Mouse (Mus musculus) macrophage (primary cell): ENCODE results near the gene Sbp. TPM values are rescaled to one million over a fixed set of nuclear protein-coding genes. Genes with fewer than 3 reads are reported as not detected.
"Not testable (repeated sequence)": the region's sequence is repeated elsewhere in the genome, so short reads cannot be mapped to it uniquely, and the experiment has no call there.

Experiments
- H3K27ac ChIP-seq: fragments of 350-480 bp; formaldehyde crosslinking; 2 replicates; pipeline ENCODE4 v1.9.0; 2021
- H3K36me3 ChIP-seq: fragments of 350-480 bp; formaldehyde crosslinking; 2 replicates; pipeline ENCODE4 v1.9.0; 2021; ENCODE audit errors: inconsistent target
- H3K4me3 ChIP-seq: fragments of 350-480 bp; formaldehyde crosslinking; 2 replicates; pipeline ENCODE4 v1.9.0; 2021; ENCODE audit errors: inconsistent target
- H3K79me2 ChIP-seq: fragments of 350-480 bp; formaldehyde crosslinking; 2 replicates; pipeline ENCODE4 v1.9.0; 2021; ENCODE audit errors: inconsistent target
- WGBS: methylation state at CpG from one replicate; pipeline ENCODE4 v1.1.7; 2026; ENCODE audit warnings: inconsistent platforms; ENCODE audit not compliant: missing documents; 5-methylcytosine and 5-hydroxymethylcytosine counted together
- polyA plus RNA-seq: library from polyadenylated mRNA; stranded (reverse); fragments of 250-400 nt; gene quantifications from 3 replicates; pipeline ENCODE4 v1.2.4, GENCODE M21; 2018; ENCODE audit warnings: inconsistent platforms
- total RNA-seq, 78 experiments: library from RNA; depleted of rRNA; stranded (reverse); fragments of 250-400 nt; gene quantifications; 1 replicate in 9 of 78; 2 replicates in 24 of 78; 3 replicates in 43 of 78; 4 replicates in 2 of 78; pipeline ENCODE4 v1.2.4; 2018; ENCODE audit warnings: inconsistent platforms in 56 of 78

The Sbp gene
- total RNA-seq (2018; cell fraction: chromatin; rRNA removed), result not detected
- not detected for total RNA-seq (2018; cell fraction: cytosol; rRNA removed)
- not detected for total RNA-seq (2018; cell fraction: nucleus; rRNA removed)
- not detected in 3 replicates for polyA plus RNA-seq

DNA sequence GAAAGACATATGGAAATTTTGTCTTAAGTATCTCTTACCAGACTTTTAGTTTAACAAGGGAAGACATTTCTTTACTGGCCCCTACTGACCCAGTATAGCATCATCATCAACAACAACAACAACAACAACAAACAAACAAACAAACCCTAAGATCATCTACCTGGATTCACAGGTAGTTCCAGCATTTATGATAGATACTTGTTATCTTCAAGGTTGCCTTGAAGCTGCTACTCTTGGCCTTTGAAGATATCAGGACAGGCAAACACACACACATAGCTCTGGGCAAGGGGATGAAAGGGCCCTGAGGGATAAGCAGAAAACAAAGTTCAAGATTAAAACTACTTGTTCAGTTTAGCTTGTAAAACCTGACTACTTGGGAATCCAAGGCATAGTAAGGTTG, at the start of gene Sbp:
TSS of gene Sbp (plus strand) at position 301 of the 400 bp plus-strand sequence.
- H3K79me2 ChIP-seq, result no peaks in the 10 kb centered on the region
- H3K36me3 ChIP-seq, result no peaks in the 10 kb centered on the region
- no peak within 1 kb of the TSS for H3K4me3 ChIP-seq
- no peak within 1 kb of the TSS for H3K27ac ChIP-seq

DNA sequence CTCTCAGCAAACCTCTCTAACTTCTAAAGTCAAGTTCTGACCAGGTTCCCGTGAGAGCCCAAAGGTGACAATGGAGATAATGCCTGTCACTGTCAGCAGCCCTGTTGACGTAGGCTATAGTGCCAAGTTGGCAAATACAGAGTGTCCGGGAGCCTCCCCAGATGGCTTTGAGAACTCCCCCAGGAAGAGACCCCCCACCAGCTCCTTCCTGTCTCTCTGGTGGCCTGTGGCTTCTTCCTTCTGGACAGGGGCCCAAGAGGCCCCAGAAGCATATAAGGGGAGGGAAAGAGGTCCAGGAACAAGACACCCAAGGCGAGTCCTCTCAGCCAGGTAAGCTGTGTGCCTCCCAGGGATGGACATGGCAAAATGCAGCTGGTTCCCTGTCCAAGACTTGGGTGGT, 24.3 kb upstream of the Sbp start, which contains the start of gene Dcpp3:
TSS of gene Dcpp3 (plus strand) at position 301 of the 400 bp plus-strand sequence.
- not testable (repeated sequence) for H3K79me2 ChIP-seq, H3K36me3 ChIP-seq, H3K4me3 ChIP-seq, H3K27ac ChIP-seq
- 43% methylated on average over 1 of the region's 4 CpGs for WGBS

DNA sequence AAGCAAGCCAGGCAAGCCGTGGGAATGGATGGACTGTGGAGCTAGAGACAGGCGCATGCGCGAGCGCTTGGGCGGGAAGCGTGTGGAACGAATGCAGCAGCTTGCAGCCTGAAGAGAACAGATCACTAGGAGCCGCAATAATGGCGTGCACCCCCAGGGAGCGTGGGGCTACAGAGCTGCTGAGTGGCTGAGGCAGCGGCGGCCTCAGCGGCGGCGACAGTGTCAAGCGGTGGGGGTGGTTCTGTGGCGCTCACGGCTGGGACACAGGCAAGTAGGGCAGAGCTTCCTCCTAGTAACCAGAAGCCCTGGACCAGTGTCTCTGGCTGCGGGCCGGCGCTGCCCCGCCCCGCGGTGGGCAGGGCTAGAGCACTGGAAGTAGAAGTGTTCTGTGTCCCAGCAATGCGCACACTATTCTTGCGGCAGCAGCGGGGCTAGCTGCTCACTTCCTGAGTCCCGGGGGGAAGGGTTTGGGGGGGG, 16.9 kb upstream of the Sbp start:
- Histone ChIP-seq H3K79me2 (no peaks in the 10 kb centered on the region), H3K4me3 (peak overlapping the region; percentile 39), H3K36me3 (no peaks in the 10 kb centered on the region), H3K27ac (0 out of 2 replicates have a peak overlapping the region, but pooled peaks have one; percentile 22)
- 2% methylated on average over 24 of the region's 29 CpGs for WGBS

- Histone ChIP-seq H3K4me3 (peak overlapping the region; percentile 39), H3K79me2 (no peaks in the 10 kb centered on the region), H3K36me3 (no peaks in the 10 kb centered on the region), H3K27ac (peak overlapping the region; percentile 22; the same call in 1 of the 2 replicates)
- 3% methylated on average over 14 of the region's 14 CpGs for whole genome bisulfite sequencing
These were observed 16.4 kb upstream of the Sbp start for GRCm38 (mm10) chr17:23925090-23925493.

DNA sequence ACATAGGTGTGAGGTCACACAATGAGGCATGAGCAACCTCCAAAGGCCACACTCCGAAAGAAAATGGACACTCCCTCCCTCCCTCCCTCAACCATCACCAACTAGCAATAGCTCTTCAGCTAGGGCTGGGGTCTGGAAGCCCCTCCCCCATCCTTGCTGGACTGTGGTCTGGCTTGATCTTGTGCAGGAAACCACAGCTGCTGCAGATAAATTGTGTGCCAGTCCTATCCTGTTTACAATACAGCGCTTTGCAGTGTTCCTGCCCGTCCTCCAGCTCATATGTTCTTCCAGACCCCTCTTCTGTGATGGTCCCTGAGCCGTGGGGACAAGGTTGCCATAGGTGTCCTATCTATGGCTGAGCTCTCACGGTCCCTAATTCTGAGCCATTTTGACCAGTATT, 10.3 kb upstream of the Sbp start:
- H3K79me2 ChIP-seq, result no peaks in the 10 kb centered on the region
- H3K27ac ChIP-seq, result no peak overlapping the region
- H3K36me3 ChIP-seq, result no peaks in the 10 kb centered on the region
- no peak overlapping the region for H3K4me3 ChIP-seq
- 50% methylated on average over 5 of the region's 5 CpGs for WGBS

DNA sequence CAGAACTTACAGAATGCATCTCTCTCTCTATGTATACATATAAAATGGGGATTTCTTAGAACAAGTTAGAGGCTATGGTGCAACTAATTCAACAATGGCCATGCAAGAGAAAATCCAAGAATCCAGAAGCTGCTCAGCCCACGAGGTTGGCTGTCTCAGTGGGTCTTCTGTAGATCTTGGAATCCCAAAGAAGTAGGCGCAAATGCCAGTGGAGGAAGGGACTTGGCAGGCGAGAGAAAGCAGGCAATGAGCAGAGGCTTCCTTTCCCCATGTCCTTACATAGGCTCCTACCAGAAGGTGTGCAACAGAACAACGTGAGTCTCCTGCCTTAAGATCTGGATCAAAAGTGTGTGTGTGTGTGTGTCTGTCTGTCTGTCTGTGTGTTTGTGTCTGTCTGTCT, 6.0 kb downstream of the Sbp start:
- not testable (repeated sequence) for H3K79me2 ChIP-seq, H3K4me3 ChIP-seq, H3K27ac ChIP-seq, H3K36me3 ChIP-seq
- WGBS, result 90% methylated on average over 4 of the region's 4 CpGs

DNA sequence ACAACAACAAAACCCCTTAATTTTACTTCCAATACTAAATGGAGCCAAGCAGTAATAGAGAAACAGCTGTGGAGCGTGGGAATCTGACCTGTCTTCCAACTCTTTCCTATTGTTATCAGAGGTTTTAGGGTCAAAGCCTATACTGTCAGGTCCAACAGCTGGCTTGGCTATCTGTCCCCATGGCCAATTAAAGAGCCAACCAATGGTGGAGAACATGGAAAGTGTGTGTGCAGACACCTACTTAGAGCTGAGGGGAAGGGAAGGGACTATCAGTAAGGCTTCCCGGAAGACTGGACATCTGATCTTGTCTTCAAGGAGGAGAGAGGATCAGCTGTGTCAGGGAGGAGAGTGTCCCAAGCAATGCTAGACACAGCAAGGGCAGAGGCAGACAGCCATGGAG, 7.6 kb downstream of the Sbp start:
- H3K4me3 ChIP-seq, result no peak overlapping the region
- 91% methylated on average over 2 of the region's 2 CpGs for WGBS

DNA sequence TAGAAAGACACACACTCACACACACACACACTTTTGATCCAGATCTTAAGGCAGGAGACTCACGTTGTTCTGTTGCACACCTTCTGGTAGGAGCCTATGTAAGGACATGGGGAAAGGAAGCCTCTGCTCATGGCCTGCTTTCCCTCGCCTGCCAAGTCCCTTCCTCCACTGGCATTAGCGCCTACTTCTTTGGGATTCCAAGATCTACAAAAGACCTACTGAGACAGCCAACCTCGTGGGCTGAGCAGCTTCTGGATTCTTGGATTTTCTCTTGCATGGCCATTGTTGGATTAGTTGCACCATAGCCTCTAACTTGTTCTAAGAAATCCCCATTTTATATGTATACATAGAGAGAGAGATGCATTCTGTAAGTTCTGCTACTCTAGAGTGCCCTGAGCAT, 9.4 kb downstream of the Sbp start:
- 90% methylated on average over 4 of the region's 4 CpGs for WGBS
- H3K79me2 ChIP-seq, H3K27ac ChIP-seq, H3K4me3 ChIP-seq, H3K36me3 ChIP-seq: not testable (repeated sequence)

More for the DNA sequence above, 7.6 kb downstream of the Sbp start:
- Histone ChIP-seq H3K79me2 (no peaks in the 10 kb centered on the region), H3K36me3 (no peaks in the 10 kb centered on the region), H3K27ac (no peak overlapping the region)

- H3K36me3 ChIP-seq, result no peaks in the 10 kb centered on the region
- 83% methylated on average over 5 of the region's 5 CpGs for WGBS
- H3K79me2 ChIP-seq, result no peaks in the 10 kb centered on the region
- no peak within 1 kb of the TSS for H3K27ac ChIP-seq
- no peak within 1 kb of the TSS for H3K4me3 ChIP-seq
These were observed 13.7 kb downstream of the Sbp start, which contains the start of gene Sbpl for GRCm38 (mm10) chr17:23955174-23955573. Sbpl (minus strand) TSS chr17:23955274.

DNA sequence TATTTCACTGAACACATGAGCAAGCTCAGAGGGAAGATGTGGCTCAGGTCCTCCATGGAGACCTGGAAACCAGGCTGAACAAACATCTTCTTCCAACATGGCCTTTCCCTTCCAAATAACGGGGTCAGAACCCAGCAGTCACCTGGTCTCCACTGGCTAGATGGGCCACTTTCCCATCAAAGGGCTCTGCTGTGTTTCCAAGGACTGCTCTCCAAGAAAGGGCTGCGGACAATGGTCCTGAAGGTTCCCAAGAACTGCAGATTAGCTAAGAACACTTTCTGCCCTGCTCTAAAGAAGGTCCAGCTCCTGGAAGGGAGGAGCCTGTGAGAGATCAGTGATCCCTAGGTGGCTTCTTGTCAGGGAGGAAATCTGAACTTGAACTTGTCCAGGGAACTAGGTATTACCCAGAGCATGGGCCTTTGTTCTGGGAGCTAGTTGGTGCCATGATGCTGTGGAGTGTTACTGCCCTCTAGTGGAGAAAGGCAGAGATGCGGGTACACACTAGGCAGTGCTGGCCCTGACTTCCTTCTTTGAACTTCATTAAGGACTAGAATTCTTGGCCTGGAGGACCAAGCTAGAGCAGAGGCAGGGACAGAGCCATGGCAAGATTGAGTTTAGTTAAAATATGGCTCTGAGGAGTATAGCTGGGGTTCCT, 18.7 kb downstream of the Sbp start:
- 44% methylated on average over 3 of the region's 3 CpGs for WGBS
- Histone ChIP-seq H3K4me3 (no peak overlapping the region), H3K27ac (no peak overlapping the region), H3K79me2 (no peaks in the 10 kb centered on the region), H3K36me3 (no peaks in the 10 kb centered on the region)

DNA sequence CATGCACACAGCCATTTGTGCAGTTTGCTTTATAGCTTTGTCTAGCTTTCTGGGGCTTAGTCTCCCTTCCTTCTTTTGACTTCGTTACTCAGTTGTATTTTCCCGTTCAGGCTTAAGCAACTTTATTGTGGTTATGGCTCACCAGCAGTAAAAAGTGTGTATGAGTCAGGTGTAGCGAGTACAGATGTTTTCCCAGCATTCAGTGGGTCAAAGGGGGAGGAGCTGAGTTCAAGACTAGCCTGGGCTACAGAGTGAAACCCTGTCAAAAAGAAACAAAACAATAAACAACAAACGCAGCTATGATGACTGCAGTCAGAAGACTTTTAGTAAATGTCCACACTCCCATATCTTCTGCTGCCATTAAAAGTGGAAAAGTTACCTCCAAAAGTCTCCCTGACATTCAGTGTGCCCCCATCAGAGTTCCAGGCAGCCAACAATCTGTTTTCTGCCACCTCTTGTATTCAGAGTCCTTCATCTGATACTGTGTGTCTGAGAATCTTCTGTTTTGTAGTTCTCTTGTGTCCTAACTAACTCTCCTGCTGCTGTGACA, 20.2 kb downstream of the Sbp start:
- Histone ChIP-seq H3K27ac (no peak overlapping the region), H3K4me3 (no peak overlapping the region), H3K36me3 (no peaks in the 10 kb centered on the region), H3K79me2 (no peaks in the 10 kb centered on the region)
- WGBS, result 40% methylated on average over 4 of the region's 4 CpGs

DNA sequence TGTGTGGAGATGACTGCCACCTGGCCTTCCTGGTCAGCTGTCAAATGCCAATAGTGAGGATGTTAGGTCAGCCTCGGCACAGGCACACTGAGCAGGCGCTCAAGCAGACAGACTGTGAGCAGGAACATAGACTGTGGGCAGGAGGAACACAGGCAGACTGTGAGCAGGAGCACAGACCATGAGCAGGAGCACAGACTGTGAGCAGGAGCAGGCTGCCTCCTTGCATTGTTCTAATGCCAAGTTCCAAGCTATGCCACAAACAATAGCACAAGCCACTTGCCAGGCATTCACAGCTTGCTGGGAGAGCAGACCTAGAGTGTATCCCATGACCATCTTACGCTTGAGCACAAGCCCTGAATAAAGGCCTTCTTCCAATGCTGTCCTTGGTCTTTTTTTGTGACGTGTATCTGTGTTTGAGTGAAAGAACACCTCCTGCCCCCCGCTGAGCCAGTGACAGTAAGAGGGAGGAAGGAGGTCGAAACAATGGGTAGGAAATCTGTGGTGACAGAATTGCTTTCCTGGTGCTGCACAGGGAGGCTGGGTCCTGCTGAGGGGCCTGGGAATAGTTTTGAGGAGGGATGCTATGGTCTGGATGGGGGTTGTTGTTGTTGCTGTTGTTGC, 24.4 kb downstream of the Sbp start:
- no peaks in the 10 kb centered on the region for H3K79me2 ChIP-seq
- WGBS, result 65% methylated on average over 6 of the region's 6 CpGs
- no peaks in the 10 kb centered on the region for H3K36me3 ChIP-seq
- no peak overlapping the region for H3K27ac ChIP-seq
- H3K4me3 ChIP-seq, result no peak overlapping the region

- Histone ChIP-seq H3K79me2 (no peaks in the 10 kb centered on the region), H3K36me3 (no peaks in the 10 kb centered on the region), H3K27ac (peak overlapping the region; percentile 49), H3K4me3 (no peak overlapping the region)
- WGBS, result 9% methylated on average over 10 of the region's 10 CpGs
These were observed 25.4 kb downstream of the Sbp start for GRCm38 (mm10) chr17:23966658-23967401.

DNA sequence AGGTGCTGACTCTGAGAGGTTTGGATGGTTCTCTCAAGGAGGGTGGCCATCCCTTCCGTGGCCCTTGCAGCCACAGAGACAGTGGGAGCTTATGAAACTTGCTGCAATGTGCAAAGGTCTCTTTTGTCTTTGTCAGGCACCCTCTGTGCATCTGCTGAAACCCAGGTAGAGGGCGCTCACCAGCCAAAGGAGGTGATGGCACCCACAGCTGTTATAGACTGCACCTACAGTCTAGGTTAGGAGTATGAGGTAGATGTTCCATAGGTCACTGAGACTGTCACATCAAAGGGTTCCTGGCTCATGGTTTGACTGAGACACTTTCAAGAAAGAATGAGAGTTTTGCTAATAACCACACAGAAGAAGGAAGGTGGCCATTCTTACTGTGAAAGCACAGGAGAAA, 27.3 kb downstream of the Sbp start:
- H3K27ac ChIP-seq, result no peak overlapping the region
- H3K79me2 ChIP-seq, result no peaks in the 10 kb centered on the region
- 58% methylated on average over 2 of the region's 2 CpGs for WGBS
- H3K4me3 ChIP-seq, result no peak overlapping the region
- H3K36me3 ChIP-seq, result no peaks in the 10 kb centered on the region
